Mouse (Mus musculus) adrenal gland, postnatal 36 days (tissue): ENCODE data around the gene Akt2. TPM values are rescaled to one million over a fixed set of nuclear protein-coding genes. Genes with fewer than 3 reads are reported as not detected.

Source experiments
- DNase-seq, 2 experiments: peaks; one replicate each; pipeline ENCODE4 v3.0.0; 2021; ENCODE audit warnings: mixed read lengths in 1 of 2
- total RNA-seq, 2 experiments: library from RNA; stranded (reverse); gene quantifications; 2 replicates each; pipeline ENCODE4 v1.2.3; 2021

The Akt2 gene
- total RNA-seq, 2 experiments from 2014 or later: 201 to 243 TPM

DNA sequence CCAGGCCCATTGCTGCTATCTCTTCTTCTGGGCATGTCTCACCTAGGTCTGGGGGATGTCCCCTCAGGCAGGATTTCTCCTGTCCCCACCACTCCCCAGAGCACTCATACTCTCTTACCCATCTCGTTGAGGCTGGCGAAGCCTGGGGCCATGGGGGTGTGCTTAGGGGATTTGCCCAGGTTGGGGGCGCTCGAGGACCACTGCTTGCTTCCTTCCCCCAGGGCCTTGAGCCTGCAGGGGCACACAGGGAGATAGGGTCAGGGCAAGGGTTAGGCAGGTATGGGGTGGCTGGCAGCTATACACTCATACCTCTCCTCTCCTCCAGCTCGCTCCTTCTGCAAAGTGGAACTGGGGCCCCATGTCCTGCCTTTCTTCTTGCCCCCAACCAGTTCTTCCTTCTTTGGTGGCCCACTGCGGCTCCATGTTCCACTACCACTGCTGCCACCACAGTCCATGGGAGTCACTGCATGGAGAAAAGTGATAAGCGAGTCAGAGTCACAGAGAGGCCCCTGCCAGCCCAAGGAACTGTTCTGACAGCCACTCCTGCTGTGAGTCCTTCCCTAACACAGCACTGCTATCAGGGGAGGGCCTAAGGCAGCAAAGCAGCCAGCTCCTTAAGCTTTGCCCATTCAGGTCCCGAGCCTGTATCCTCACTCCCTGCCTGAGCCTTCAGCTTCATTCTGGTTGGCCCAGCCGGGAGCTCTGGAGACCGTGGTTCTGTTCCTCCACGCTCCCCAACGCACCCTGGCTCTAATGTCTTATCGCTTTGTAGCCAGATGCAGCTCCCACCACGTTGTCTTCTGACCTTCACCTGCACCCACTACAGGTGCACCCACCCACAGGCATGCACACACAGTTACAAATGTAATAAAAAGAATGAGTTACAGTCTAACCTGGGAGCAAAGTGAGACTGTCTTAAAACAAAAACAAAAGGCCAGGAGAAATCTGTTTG, 67.6 kb downstream of the Akt2 start:
- no peak for DNase-seq

DNA sequence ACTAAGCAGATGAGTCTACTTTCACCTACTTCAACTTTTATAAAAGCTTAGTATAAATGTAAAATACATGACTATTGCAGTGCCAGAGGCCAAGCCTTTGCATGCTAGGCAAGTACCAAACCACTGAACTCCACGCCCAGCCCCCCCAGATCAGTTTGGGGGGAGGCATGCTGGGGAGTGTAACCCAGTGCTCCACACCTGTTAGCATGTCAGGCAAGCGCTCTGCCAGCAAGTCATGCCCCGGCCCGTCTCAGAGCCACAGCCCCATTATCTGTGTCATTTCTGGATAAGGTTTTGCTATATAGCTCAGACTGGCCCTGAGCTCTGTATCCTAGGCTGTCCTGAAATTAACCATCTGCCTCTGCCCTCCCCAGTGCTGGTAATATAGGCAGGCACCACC, 70.7 kb downstream of the Akt2 start:
- DNase-seq: no peak

DNA sequence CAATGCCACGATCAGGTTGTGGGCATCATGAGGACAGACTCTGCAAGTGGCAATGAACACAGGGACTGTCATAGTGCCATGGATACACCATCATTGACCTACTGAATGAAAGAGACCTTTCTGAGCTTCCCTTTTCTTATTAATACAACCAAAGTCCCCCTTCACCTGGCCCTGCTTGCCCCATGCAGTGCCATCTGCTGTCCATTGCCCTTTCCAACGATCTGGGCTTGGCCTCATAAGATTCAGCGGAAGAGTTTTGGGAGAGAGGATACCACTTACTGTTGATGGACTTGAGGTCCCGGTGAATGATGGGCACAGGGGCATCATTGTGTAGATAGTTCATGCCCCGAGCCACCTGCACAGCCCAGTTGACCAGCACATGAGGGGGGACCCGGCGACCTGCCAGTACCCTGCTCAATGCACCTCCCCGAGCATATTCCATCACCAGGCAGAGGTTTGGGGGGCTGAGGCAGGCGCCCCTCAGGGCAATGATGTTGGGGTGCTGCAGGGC, 81.8 kb downstream of the Akt2 start:
- no peak for DNase-seq

DNA sequence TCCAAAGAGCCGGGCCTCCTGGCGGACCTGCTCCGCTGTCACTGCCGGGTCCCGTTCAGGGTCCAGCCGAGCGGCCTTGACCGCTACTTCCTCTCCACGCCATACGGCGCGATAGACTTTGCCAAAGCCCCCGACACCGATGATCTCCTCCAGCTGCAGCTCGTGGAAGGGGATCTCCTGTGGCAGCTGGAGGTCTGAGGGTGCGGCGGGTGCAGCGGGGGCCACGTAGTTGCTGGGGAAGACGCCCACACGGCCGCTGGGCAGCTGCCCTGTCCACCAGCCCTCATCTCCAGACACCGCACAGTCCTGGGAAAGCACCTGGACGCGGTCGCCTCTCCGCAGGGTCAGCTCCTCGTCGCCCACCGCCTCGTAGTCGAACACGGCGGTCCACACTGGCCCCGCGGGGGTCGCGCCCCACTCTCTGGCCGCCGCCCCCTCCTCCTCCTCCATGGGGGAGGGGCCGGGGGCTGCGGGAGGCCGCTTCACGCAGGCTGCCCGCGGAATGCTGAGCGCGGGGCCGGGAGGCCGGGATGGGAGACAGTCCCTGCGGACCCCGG, 82.3 kb downstream of the Akt2 start:
- peak in 1 of 2 experiments; percentile 33 for DNase-seq

DNA sequence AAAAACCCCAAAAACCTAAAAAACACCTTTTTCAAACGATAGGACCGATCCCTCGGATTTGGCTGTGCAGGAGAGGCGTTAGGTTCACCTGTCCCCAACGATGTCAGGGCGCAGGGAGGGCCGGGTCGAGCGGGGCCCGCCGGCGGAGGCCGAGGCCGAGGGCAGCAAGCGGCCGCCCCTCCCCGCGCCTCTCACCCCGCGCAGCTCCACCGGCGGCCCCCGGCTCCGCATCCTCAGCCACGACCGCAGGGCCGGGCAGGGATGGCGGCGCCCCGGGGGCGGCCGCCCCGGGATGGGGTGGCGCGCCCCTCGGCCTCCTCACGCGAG, 82.8 kb downstream of the Akt2 start:
- DNase-seq: no peak

DNA sequence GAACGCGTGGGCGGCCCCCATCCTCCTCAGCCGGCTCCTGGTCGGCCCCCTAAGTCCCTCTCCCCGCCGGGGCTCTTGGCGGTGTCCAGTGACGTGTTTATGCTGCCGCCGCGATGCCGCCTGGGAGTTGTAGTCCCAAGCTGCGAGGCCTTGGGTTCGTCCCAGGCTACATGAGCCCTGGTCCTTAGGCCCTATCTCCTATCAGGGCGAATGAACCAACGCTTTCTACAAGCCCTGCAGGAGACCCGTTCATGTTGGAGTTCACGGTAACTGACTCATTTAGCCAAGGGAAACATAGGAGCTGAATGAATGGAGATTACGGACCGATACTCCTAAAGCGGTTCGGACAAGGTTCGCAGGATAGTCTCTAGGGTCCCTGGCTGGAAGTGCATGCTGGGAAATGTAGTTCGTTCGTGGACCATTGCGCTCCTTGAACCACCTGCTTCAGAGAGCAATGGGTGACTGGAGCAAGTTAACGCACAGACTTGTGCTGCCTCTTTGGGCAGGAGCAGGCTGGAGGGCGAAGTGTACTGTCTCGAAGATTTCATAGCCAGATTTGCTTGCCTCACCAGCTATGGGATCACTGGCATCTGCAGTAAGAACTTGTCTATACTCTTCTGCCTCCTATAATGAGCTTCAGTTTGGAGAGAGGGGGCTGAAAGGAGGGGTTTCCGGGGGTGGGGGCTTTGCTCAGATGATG, 83.3 kb downstream of the Akt2 start, which contains the start of gene Map3k10:
Map3k10 (minus strand) TSS at position 77 of the 700 bp plus-strand sequence.
- DNase-seq: peak; percentile 95 to 96

DNA sequence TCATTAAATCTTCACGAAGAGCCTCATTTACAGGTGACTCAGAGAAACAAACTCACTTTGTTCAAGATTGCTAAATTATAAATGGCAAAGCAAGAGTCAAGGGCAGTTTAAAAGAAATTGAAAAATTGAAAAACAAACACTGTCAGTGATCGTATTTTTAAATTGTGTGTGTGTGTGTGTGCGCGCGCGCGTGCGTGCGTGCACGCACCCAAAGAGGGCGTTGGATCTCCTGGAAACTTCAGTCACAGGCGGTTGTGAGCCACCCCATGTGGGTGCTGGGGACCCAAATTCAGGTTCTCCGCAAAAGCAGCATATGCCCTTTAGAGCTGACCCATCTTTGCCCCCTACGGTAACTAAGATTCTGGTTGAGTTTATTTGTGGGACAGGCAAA, 83.9 kb downstream of the Akt2 start:
- no peak for DNase-seq

DNA sequence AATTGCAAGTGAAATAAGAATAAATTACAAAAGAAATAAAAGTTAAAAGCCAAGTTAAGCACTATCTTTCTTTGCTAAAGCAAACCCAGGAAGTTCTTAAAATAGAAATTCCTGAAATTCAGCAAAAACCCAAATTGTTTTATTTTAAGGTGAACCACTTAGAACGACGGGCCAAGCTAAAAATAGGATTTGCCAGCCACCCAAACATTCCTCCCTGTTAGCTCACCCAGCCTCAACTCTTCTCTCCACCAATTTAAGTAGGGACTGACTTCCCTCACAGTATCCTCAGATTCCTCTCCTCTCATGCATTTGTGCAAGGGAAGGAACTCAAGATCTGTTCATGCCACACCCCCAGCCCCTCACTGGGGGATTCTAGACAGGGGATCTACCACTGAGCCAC, 91.9 kb downstream of the Akt2 start:
- DNase-seq: no peak

DNA sequence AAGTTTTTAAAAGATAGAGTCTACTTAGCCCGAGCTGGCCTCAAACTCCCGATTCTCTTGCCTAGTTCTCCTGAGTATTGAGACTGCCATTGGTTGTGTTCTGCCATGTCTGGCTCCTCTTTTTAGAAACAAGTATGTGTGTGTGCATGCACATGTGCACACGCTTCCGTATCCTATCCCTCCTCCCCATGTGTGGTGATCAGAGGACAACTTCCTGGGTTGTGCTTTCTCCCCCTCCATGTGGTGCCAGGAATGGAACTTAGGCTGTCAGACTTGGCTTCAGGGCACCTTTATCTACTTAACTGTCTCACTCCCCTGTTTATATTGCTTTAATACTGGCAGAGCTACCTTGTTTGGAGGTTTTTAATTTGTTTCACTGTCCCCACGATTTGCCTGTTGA, 93.9 kb downstream of the Akt2 start:
- no peak for DNase-seq

DNA sequence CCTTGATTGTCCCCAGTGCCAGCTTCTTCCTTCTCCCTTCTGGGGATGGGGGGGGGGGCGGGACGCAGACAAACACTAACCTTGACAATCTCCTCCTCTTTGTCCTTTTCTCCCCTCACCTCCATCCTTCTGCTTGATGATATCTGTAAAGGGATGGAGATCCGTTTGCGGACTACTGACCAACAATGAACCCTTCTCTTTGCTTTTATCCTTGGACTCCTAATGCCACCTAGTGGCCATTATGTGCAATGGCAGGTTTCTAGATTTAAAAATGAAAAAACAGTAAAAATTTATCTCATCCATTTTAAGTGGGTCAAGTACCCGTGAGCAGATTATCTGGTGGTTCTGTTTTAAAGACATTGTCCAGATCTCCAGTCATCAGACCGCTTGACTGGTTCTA, 94.3 kb downstream of the Akt2 start:
- DNase-seq: no peak

DNA sequence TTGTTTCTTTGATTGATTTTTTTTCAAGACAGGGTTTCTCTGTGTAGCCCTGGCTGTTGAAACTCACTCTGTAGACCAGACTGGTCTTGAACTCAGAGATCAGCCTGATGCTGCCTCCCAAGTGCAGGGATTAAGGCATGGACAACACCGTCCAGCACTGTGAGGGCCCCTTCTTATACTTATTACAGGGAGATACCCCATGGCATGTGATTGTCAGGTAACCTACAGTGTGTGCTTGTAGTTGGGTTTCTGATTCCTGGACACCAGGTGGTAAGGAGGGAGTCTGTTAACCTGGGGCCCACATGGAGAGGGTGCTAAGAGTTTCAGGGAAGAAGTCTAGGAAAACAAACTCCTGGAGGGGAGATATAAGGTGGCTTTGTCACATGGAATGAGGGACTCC, 95.7 kb downstream of the Akt2 start:
- DNase-seq: no peak

DNA sequence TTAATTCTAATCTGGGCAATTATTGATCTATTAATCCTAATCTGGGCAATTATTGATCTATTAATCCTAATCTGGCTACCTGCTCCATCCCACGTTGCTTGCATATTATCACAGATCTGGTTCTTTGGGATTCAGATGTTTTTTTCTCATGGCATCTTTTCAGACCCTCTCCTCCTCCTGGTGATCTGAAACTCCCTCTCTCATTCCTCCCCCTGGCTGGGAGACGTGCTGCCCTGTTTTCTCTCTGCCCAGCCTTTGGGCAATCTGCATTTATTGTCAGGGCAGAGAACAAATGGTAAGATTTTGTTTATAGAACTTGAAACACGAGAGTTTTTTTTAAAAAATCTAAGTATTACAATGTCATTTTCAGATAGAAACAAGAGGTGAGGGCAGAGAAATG, 96.5 kb downstream of the Akt2 start:
- DNase-seq: no peak

DNA sequence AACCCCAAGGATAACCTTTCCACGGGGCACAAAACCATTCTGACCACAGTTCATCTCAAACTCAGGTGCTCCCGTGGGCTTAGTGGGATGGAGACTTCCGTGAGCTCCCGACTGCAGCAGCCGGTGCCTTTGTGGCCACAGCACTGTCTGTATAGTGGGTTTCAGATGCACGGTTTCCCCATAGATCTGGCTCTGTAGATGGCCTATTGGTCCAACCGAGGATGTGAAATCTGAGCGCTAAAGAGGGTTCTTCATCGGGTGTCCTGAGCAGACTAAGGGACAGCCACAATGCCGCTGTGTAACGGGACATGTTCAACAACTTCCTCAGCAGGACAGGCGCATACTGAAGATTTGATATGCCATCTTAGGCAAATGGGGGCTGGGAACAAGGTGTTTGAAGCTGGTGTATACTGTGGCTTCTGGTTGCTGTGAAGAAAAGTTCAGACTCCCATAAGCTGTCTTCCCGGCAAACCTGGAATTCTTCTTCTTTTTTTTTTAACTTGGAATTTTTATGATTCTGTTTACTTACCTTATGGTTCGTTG, 97.0 kb downstream of the Akt2 start:
- DNase-seq: no peak

DNA sequence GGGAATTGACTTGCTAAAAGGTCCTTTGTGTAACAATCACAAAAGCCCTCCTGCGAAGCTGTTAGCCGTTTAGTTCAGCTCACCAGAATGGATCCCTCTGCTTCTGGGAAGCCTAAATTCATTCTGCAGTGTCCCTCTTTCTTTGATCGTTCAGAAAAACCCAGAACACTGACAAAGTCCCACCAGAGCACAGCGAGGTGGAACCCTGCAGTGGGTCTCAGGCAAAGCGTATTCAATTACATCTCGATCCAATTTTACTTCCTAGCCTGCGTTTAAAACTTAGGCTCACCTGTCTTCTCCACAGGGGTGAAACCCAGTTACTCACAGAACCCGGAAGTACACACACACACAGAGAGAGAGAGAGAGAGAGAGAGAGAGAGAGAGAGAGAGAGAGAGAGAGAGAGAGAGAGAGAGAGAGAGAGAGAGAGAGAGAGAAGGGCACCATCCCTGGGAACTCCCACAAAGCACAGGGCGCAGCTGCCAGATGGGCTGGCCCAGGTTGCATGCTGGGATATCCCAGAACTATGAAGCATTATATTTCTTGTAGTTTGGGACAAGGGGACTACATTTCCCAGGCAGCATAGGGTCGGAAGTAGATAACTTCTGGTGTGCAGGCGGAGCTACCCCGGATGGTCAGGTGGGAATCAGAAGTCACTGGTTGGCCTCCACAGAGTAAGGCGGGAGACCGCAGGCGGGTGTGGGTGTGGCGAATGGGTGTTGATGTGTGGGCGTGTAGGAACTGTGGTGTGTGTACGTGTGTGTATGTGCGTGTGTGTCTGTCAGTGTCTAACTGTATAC, 97.7 kb downstream of the Akt2 start, which contains the start of gene Zfp607b:
Zfp607b (plus strand) TSS at position 526 of the 798 bp plus-strand sequence.
- peak; percentile 93 for DNase-seq

Other genes with a start within 250 kb of the Akt2 start
- 10 to 100 TPM; 22.3 TPM for gene Shkbp1, start 235.5 kb upstream of the Akt2 start, total RNA-seq
- gene Gm20479, start 234.1 kb upstream of the Akt2 start, total RNA-seq: 1 to 10 TPM in 1 of 2 experiments, not detected in 1; 6.1 TPM
- under 1 TPM; 0.59 to 0.83 TPM for gene Sptbn4, start 143.9 kb upstream of the Akt2 start, total RNA-seq
- 10 to 100 TPM; 42.4 to 45.6 TPM for gene Blvrb, start 143.6 kb upstream of the Akt2 start, total RNA-seq
- 10 to 100 TPM; 15.9 to 16.3 TPM for gene Sertad3, start 117.8 kb upstream of the Akt2 start, total RNA-seq
- 10 to 100 TPM; 30.0 to 38.4 TPM for gene Sertad1, start 104.6 kb upstream of the Akt2 start, total RNA-seq
- 1 to 10 TPM; 2.1 to 3.2 TPM for gene Prx, start 92.2 kb upstream of the Akt2 start, total RNA-seq
- under 1 TPM; 0.23 to 0.26 TPM for gene Hipk4, start 68.3 kb upstream of the Akt2 start, total RNA-seq
- 100 to 1,000 TPM; 106 to 146 TPM for gene Pld3, start 38.3 kb upstream of the Akt2 start, total RNA-seq
- 10 to 100 TPM; 15.0 to 15.8 TPM for gene 2310022A10Rik, start 38.3 kb upstream of the Akt2 start, total RNA-seq
- under 1 TPM in 1 of 2 experiments, not detected in 1; 0.13 TPM for gene Ttc9b, start 62.4 kb downstream of the Akt2 start, total RNA-seq
- gene Map3k10, start 83.0 kb downstream of the Akt2 start, total RNA-seq: 10 to 100 TPM; 29.6 to 32.0 TPM
- gene Zfp607b, start 97.8 kb downstream of the Akt2 start, total RNA-seq: 1 to 10 TPM; 1.2 to 2.3 TPM
- gene Zfp60, start 139.8 kb downstream of the Akt2 start, total RNA-seq: 10 to 100 TPM; 13.2 to 14.5 TPM
- gene Zfp626, start 215.6 kb downstream of the Akt2 start, total RNA-seq: 1 to 10 TPM; 7.1 to 7.7 TPM
- gene Zfp59, start 247.1 kb downstream of the Akt2 start, total RNA-seq: 1 to 10 TPM; 3.1 to 4.1 TPM